Mouse (Mus musculus) CH12.LX (cell line): ENCODE results near the gene Ints7. TPM values are rescaled to one million over a fixed set of nuclear protein-coding genes. Genes with fewer than 3 reads are reported as not detected.

Source experiments
- DNase-seq: peaks from one replicate; pipeline ENCODE4 v3.0.0-alpha.2; 2013; ENCODE audit errors: extremely low read depth
- H3K27ac ChIP-seq: 2 replicates; pipeline ENCODE4 v1.5.1; 2012; ENCODE audit warnings: low read depth, mild to moderate bottlenecking, control low read depth, moderate library complexity; ENCODE audit not compliant: insufficient read depth
- H3K27me3 ChIP-seq: replicated peaks from 2 replicates; pipeline ENCODE3; 2012; ENCODE audit warnings: inconsistent platforms
- H3K36me3 ChIP-seq, 2 experiments: replicated peaks in 1 of 2; 2 replicates each; pipeline versions ENCODE3 to v1.6.1; 2012; ENCODE audit warnings: inconsistent platforms in 1 of 2, low read length in 1 of 2, mild to moderate bottlenecking in 1 of 2, mixed read lengths in 1 of 2, moderate library complexity in 1 of 2; ENCODE audit not compliant: control insufficient read depth in 1 of 2, insufficient read depth in 1 of 2
- H3K4me1 ChIP-seq, 2 experiments: 2 replicates each; pipeline ENCODE4 v1.6.1; 2012; ENCODE audit warnings: inconsistent platforms in 1 of 2, moderate library complexity in 1 of 2; ENCODE audit not compliant: insufficient read depth in 2 of 2, control insufficient read depth in 1 of 2
- H3K4me2 ChIP-seq: 2 replicates; pipeline ENCODE4 v1.6.1; 2012; ENCODE audit warnings: low read depth, mild to moderate bottlenecking, control low read depth; ENCODE audit not compliant: poor library complexity, insufficient read depth, severe bottlenecking
- H3K4me3 ChIP-seq, 3 experiments: fragments of 150-350 bp in 1 of 3; sonication (generic) in 1 of 3; replicated peaks in 1 of 3; 2 replicates each; pipeline versions ENCODE3 to v1.5.1; 2011 to 2012; ENCODE audit warnings: low read depth in 2 of 3, low read length in 2 of 3, mild to moderate bottlenecking in 2 of 3, moderate library complexity in 2 of 3, control low read depth in 1 of 3, improper control_type of control experiment in 1 of 3, inconsistent platforms in 1 of 3, mixed read lengths in 1 of 3; ENCODE audit not compliant: poor library complexity in 1 of 3
- H3K79me2 ChIP-seq: replicated peaks from 2 replicates; pipeline ENCODE4 v1.6.1; 2012; ENCODE audit warnings: mild to moderate bottlenecking, moderate library complexity; ENCODE audit not compliant: control insufficient read depth, poor library complexity, insufficient read depth, severe bottlenecking; ENCODE audit errors: extremely low read depth
- H3K9ac ChIP-seq: 2 replicates; pipeline ENCODE4 v1.6.1; 2012; ENCODE audit warnings: low read depth, mild to moderate bottlenecking, control low read depth, moderate library complexity; ENCODE audit not compliant: insufficient read depth
- H3K9me3 ChIP-seq: replicated peaks from 2 replicates; pipeline ENCODE3; 2012; ENCODE audit warnings: low read length, inconsistent platforms, mixed read lengths
- BHLHE40 ChIP-seq: IDR thresholded peaks from 2 replicates; pipeline ENCODE4 v1.6.1; 2011; ENCODE audit warnings: mild to moderate bottlenecking, low read depth, low read length, improper control_type of control experiment
- CTCF ChIP-seq, 2 experiments: IDR thresholded peaks in 1 of 2; conservative IDR thresholded peaks in 1 of 2; 2 replicates each; pipeline ENCODE4 v1.5.1; 2011 to 2012; ENCODE audit warnings: low read depth in 2 of 2, low read length in 2 of 2, improper control_type of control experiment in 1 of 2, inconsistent platforms in 1 of 2, mild to moderate bottlenecking in 1 of 2, moderate library complexity in 1 of 2
- E2F4 ChIP-seq: IDR thresholded peaks from 2 replicates; pipeline ENCODE4 v1.6.1; 2011; ENCODE audit warnings: low read depth, low read length, improper control_type of control experiment; ENCODE audit not compliant: insufficient replicate concordance
- GABPA ChIP-seq: IDR thresholded peaks from 2 replicates; pipeline ENCODE4 v1.6.1; 2012; ENCODE audit warnings: low read depth, low read length, improper control_type of control experiment, inconsistent platforms; ENCODE audit not compliant: insufficient replicate concordance
- HCFC1 ChIP-seq: IDR thresholded peaks from 2 replicates; pipeline ENCODE4 v1.6.1; 2012; ENCODE audit warnings: low read depth, mild to moderate bottlenecking, inconsistent platforms, low read length, improper control_type of control experiment
- JUN ChIP-seq: IDR thresholded peaks from 2 replicates; pipeline ENCODE4 v1.6.1; 2011; ENCODE audit warnings: low read depth, mild to moderate bottlenecking, low read length, improper control_type of control experiment, moderate library complexity; ENCODE audit not compliant: insufficient read depth
- MEF2A ChIP-seq: IDR thresholded peaks from 2 replicates; pipeline ENCODE4 v1.6.1; 2014; ENCODE audit warnings: low read depth, mild to moderate bottlenecking, inconsistent platforms, low read length, improper control_type of control experiment, borderline replicate concordance
- MYC ChIP-seq: IDR thresholded peaks from 2 replicates; pipeline ENCODE4 v1.6.1; 2011; ENCODE audit warnings: low read depth, mild to moderate bottlenecking, improper control_type of control experiment, low read length
- NRF1 ChIP-seq: IDR thresholded peaks from 2 replicates; pipeline ENCODE4 v1.6.1; 2014; ENCODE audit warnings: low read depth, mild to moderate bottlenecking, inconsistent platforms, low read length, improper control_type of control experiment, moderate library complexity
- PAX5 ChIP-seq: IDR thresholded peaks from 2 replicates; pipeline ENCODE4 v1.6.1; 2012; ENCODE audit warnings: low read length, inconsistent platforms, mixed read lengths
- RAD21 ChIP-seq: IDR thresholded peaks from 2 replicates; pipeline ENCODE4 v1.6.1; 2011; ENCODE audit warnings: low read depth, mild to moderate bottlenecking, low read length, improper control_type of control experiment, moderate library complexity
- SIN3A ChIP-seq: IDR thresholded peaks from 2 replicates; pipeline ENCODE4 v1.6.1; 2012; ENCODE audit warnings: low read length, improper control_type of control experiment, inconsistent platforms
- SMC3 ChIP-seq: IDR thresholded peaks from 2 replicates; pipeline ENCODE4 v1.6.1; 2011; ENCODE audit warnings: low read depth, low read length, improper control_type of control experiment
- UBTF ChIP-seq: IDR thresholded peaks from 2 replicates; pipeline ENCODE4 v1.6.1; 2012; ENCODE audit warnings: low read depth, mild to moderate bottlenecking, inconsistent platforms, low read length, improper control_type of control experiment, moderate library complexity
- ZNF384 ChIP-seq: IDR thresholded peaks from 2 replicates; pipeline ENCODE4 v1.6.1; 2012; ENCODE audit warnings: low read depth, low read length, improper control_type of control experiment, inconsistent platforms
- dilution Hi-C: fragments of 300-500 bp; cut with MboI; formaldehyde crosslinking; loops from 2 replicates; pipeline ENCODE4 v1.14.3; 2020; ENCODE audit warnings: low sequenced_read_pairs; ENCODE audit not compliant: extremely low pct_unique_long_range_greater_than_20kb, extremely low pct_ligation_motif_present
- in situ Hi-C: fragments of 300-500 bp; cut with MboI; formaldehyde crosslinking; loops from 3 replicates; pipeline ENCODE4 v1.14.3; 2019; ENCODE audit warnings: low sequenced_read_pairs, low pct_ligation_motif_present, low pct_unique_long_range_greater_than_20kb, mixed read lengths
- polyA plus RNA-seq: library from polyadenylated mRNA; unstranded; fragments of >175 nt; gene quantifications from 2 replicates; pipeline ENCODE4 v1.2.1, GENCODE M21; 2012; ENCODE audit warnings: low read depth; ENCODE audit not compliant: insufficient read length
- total RNA-seq, 2 experiments: library from RNA; depleted of rRNA; stranded (reverse); fragments of 300-350 nt in 1 of 2; fragments of >200 nt in 1 of 2; gene quantifications; 2 replicates each; pipeline ENCODE4 v1.2.3; 2012 to 2014

Gene Ints7
- total and polyA plus RNA-seq, 3 experiments: 30.4 to 58.8 (median 50.5) TPM

- no peaks in the 10 kb centered on the region for H3K4me1 ChIP-seq
- no peaks in the 10 kb centered on the region for H3K9me3 ChIP-seq
- H3K36me3 ChIP-seq: peaks cover 47 to 88% of the 10 kb centered on the region in 2 experiments
- H3K79me2 ChIP-seq: peaks cover 12% of the 10 kb centered on the region
- H3K4me3 ChIP-seq: no peak overlapping the region
- no peak for DNase-seq
- H3K27ac ChIP-seq: no peak overlapping the region
- no peak overlapping the region for H3K4me2 ChIP-seq
- no peak overlapping the region for H3K9ac ChIP-seq
- H3K27me3 ChIP-seq: no peaks in the 10 kb centered on the region
- TF ChIP-seq SIN3A: no peak
- in situ Hi-C loops: loop anchor here (10.0 kb wide), 1 partner anchor 245 kb away; the partner anchor contains the start of gene Nenf
- dilution Hi-C loops: no loop called here
Measured at GRCm38 (mm10) chr1:191559779-191560178, 15.7 kb upstream of the Ints7 start.

GRCm38 (mm10) chr1:191562823-191563365 lies 12.5 kb upstream of the Ints7 start:
- Histone ChIP-seq H3K4me2 (no peak overlapping the region), H3K27me3 (no peaks in the 10 kb centered on the region)
- dilution Hi-C loops: no loop called here

GRCm38 (mm10) chr1:191567859-191568258 lies 7.6 kb upstream of the Ints7 start:
- dilution Hi-C loops: no loop called here
- DNase-seq: no peak
- H3K36me3 ChIP-seq: peaks cover 17 to 70% of the 10 kb centered on the region in 2 experiments

More at GRCm38 (mm10) chr1:191562823-191563365, 12.5 kb upstream of the Ints7 start:
- Histone ChIP-seq H3K4me3 (no peak overlapping the region), H3K9me3 (no peaks in the 10 kb centered on the region), H3K36me3 (peaks cover 31 to 90% of the 10 kb centered on the region in 2 experiments), H3K79me2 (peaks cover 27% of the 10 kb centered on the region), H3K4me1 (no peaks in the 10 kb centered on the region), H3K27ac (no peak overlapping the region), H3K9ac (no peak overlapping the region)
- DNase-seq: peak; percentile 34
- in situ Hi-C loops: loop anchor here (10.0 kb wide), 1 partner anchor 248 kb away; the partner anchor contains the start of gene Nenf
- TF ChIP-seq HCFC1 (no peak), PAX5 (no peak), SMC3 (peak; percentile 54), MEF2A (peak; percentile 60; the same call in 1 of the 2 replicates), BHLHE40 (no peak), RAD21 (peak; percentile 47), CTCF (conservative IDR thresholded peaks at IDR 0.05 in 1 of 2, IDR thresholded peaks at IDR 0.05 in 1 of 2; ENCODE audit: low read depth in 2 of 2, low read length in 2 of 2) (peak; percentile 41 to 72), NRF1 (no peak), MYC (no peak)

More at GRCm38 (mm10) chr1:191567859-191568258, 7.6 kb upstream of the Ints7 start:
- no peak overlapping the region for H3K27ac ChIP-seq
- no peak overlapping the region for H3K4me3 ChIP-seq
- peaks cover 69% of the 10 kb centered on the region for H3K79me2 ChIP-seq
- H3K9me3 ChIP-seq: no peaks in the 10 kb centered on the region
- H3K9ac ChIP-seq: no peak overlapping the region
- no peak overlapping the region for H3K4me2 ChIP-seq
- TF ChIP-seq HCFC1 (no peak), UBTF (no peak), CTCF (conservative IDR thresholded peaks at IDR 0.05 in 1 of 2, IDR thresholded peaks at IDR 0.05 in 1 of 2; ENCODE audit: low read depth in 2 of 2, low read length in 2 of 2) (peak in 1 of 2 experiments; percentile 14; a peak in 1 of 4 replicates), JUN (no peak), E2F4 (no peak), GABPA (no peak), ZNF384 (no peak)
- in situ Hi-C loops: loop anchor here (10.0 kb wide), 1 partner anchor 253 kb away; the partner anchor contains the start of gene Nenf
- H3K4me1 ChIP-seq: peaks cover 0 to 38% of the 10 kb centered on the region in 2 experiments; a peak in 2 of 4 replicates
- no peaks in the 10 kb centered on the region for H3K27me3 ChIP-seq
